Mouse (Mus musculus) hindbrain, embryonic 16.5 days (tissue): ENCODE measurements around the gene Kcnj6. TPM values are rescaled to one million over a fixed set of nuclear protein-coding genes. Genes with fewer than 3 reads are reported as not detected.
A peak's percentile ranks its signal among the peaks of the same experiment; 100 is the strongest.
"Not testable (repeated sequence)": the region's sequence is repeated elsewhere in the genome, so short reads cannot be mapped to it uniquely, and the experiment has no call there.

Experiments used
- ATAC-seq: fragments of 200-750 bp; cut with Nextera tagmentation; 2 replicates; pipeline ENCODE4 v1.8.0; 2017; ENCODE audit warnings: moderate TSS enrichment, moderate library complexity
- H3K27ac ChIP-seq: fragments of 300-500 bp; sonication (generic); 2 replicates; pipeline ENCODE4 v1.5.1; 2014; ENCODE audit warnings: low read depth, mild to moderate bottlenecking, control low read depth, low read length, moderate library complexity
- H3K27me3 ChIP-seq: fragments of 300-500 bp; sonication (generic); replicated peaks from 2 replicates; pipeline ENCODE4 v1.6.1; 2014; ENCODE audit warnings: low read length; ENCODE audit not compliant: control insufficient read depth, insufficient read depth
- H3K36me3 ChIP-seq: fragments of 300-500 bp; sonication (generic); 2 replicates; pipeline ENCODE4 v1.6.1; 2014; ENCODE audit warnings: mild to moderate bottlenecking, low read length, moderate library complexity, mixed read lengths; ENCODE audit not compliant: control insufficient read depth, insufficient read depth
- H3K4me1 ChIP-seq: fragments of 300-500 bp; sonication (generic); 2 replicates; pipeline ENCODE4 v1.6.1; 2014; ENCODE audit warnings: low read depth, low read length; ENCODE audit not compliant: control insufficient read depth, insufficient read depth
- H3K4me2 ChIP-seq: fragments of 300-500 bp; sonication (generic); 2 replicates; pipeline ENCODE4 v1.6.1; 2014; ENCODE audit warnings: mild to moderate bottlenecking, low read length, control low read depth, moderate library complexity
- H3K4me3 ChIP-seq: fragments of 300-500 bp; sonication (generic); 2 replicates; pipeline ENCODE4 v1.5.1; 2014; ENCODE audit warnings: mild to moderate bottlenecking, low read length, control low read depth, moderate library complexity
- H3K9ac ChIP-seq: fragments of 300-500 bp; sonication (generic); 2 replicates; pipeline ENCODE4 v1.6.1; 2014; ENCODE audit warnings: low read depth, mild to moderate bottlenecking, control low read depth, low read length, moderate library complexity
- H3K9me3 ChIP-seq: fragments of 300-500 bp; sonication (generic); 2 replicates; pipeline ENCODE4 v1.6.1; 2014; ENCODE audit warnings: mild to moderate bottlenecking, low read length, moderate library complexity; ENCODE audit not compliant: control insufficient read depth
- WGBS: fragments of 180-500 bp; shearing (Covaris S2); extraction: QIAGEN DNeasy Blood & Tissue Kit; methylation state at CpG from one replicate; pipeline ENCODE4 v1.1.7; 2014; 5-methylcytosine and 5-hydroxymethylcytosine counted together
- polyA plus RNA-seq: library from polyadenylated mRNA; unstranded; fragments of >200 nt; fragmentation: Nextera tagmentation; extraction: Ambion mirVana; gene quantifications from 2 replicates; pipeline ENCODE4 v1.2.1, GENCODE M21; 2015

Gene Kcnj6
- polyA plus RNA-seq, 1 experiment from 2014 or later: 6.2 TPM

GRCm38 (mm10) chr16:94821610-94822009 is 175.9 kb downstream of the Kcnj6 start:
- WGBS: 71% methylated on average over 11 of the region's 11 CpGs
- Histone ChIP-seq H3K9me3 (no peaks in the 10 kb centered on the region), H3K27me3 (no peaks in the 10 kb centered on the region), H3K4me3 (no peak overlapping the region), H3K27ac (no peak overlapping the region), H3K9ac (no peak overlapping the region), H3K4me1 (no peaks in the 10 kb centered on the region; the same call in 1 of the 2 replicates), H3K4me2 (no peak overlapping the region), H3K36me3 (no peaks in the 10 kb centered on the region)
- no peak for ATAC-seq

- H3K9ac ChIP-seq: no peak overlapping the region
- H3K27ac ChIP-seq: no peak overlapping the region
- no peak overlapping the region for H3K4me3 ChIP-seq
- no peaks in the 10 kb centered on the region; the same call in 1 of the 2 replicates for H3K36me3 ChIP-seq
- 25% methylated on average over 6 of the region's 6 CpGs for WGBS
- H3K9me3 ChIP-seq: peaks cover 18% of the 10 kb centered on the region
- peak; percentile 34; the same call in 1 of the 2 replicates for ATAC-seq
- H3K4me2 ChIP-seq: no peak overlapping the region
- H3K27me3 ChIP-seq: no peaks in the 10 kb centered on the region
- H3K4me1 ChIP-seq: no peaks in the 10 kb centered on the region
These were observed 181.1 kb downstream of the Kcnj6 start for GRCm38 (mm10) chr16:94816391-94816790.

GRCm38 (mm10) chr16:94815891-94816290 is 181.6 kb downstream of the Kcnj6 start:
- WGBS: 82% methylated on average over 6 of the region's 6 CpGs
- Histone ChIP-seq H3K36me3 (no peaks in the 10 kb centered on the region; the same call in 1 of the 2 replicates), H3K9ac (no peak overlapping the region), H3K27ac (no peak overlapping the region), H3K4me1 (no peaks in the 10 kb centered on the region), H3K27me3 (no peaks in the 10 kb centered on the region), H3K4me3 (no peak overlapping the region), H3K4me2 (no peak overlapping the region), H3K9me3 (peaks cover 18% of the 10 kb centered on the region)
- ATAC-seq: no peak

- H3K4me1 ChIP-seq, H3K4me3 ChIP-seq, H3K27me3 ChIP-seq, H3K4me2 ChIP-seq, H3K36me3 ChIP-seq, H3K9ac ChIP-seq, H3K27ac ChIP-seq, ATAC-seq: not testable (repeated sequence)
- WGBS: 11% methylated on average over 1 of the region's 1 CpGs
- H3K9me3 ChIP-seq: peaks cover 18% of the 10 kb centered on the region
These were observed 188.2 kb downstream of the Kcnj6 start for GRCm38 (mm10) chr16:94809286-94809685.

GRCm38 (mm10) chr16:94798241-94798640 is 199.3 kb downstream of the Kcnj6 start:
- WGBS: 88% methylated on average over 11 of the region's 12 CpGs
- H3K4me2 ChIP-seq: peak overlapping the region; percentile 10; the same call in 1 of the 2 replicates
- no peak for ATAC-seq

GRCm38 (mm10) chr16:94797366-94797765 is 200.1 kb downstream of the Kcnj6 start:
- no peaks in the 10 kb centered on the region for H3K9me3 ChIP-seq
- H3K27ac ChIP-seq: no peak overlapping the region
- ATAC-seq: no peak
- no peak overlapping the region for H3K4me3 ChIP-seq
- H3K27me3 ChIP-seq: no peaks in the 10 kb centered on the region
- no peaks in the 10 kb centered on the region for H3K36me3 ChIP-seq
- no peak overlapping the region for H3K4me2 ChIP-seq
- WGBS: 73% methylated on average over 6 of the region's 6 CpGs
- H3K4me1 ChIP-seq: no peaks in the 10 kb centered on the region
- H3K9ac ChIP-seq: no peak overlapping the region

More at GRCm38 (mm10) chr16:94798241-94798640, 199.3 kb downstream of the Kcnj6 start:
- Histone ChIP-seq H3K4me1 (no peaks in the 10 kb centered on the region), H3K9me3 (no peaks in the 10 kb centered on the region), H3K27me3 (no peaks in the 10 kb centered on the region), H3K4me3 (no peak overlapping the region), H3K36me3 (no peaks in the 10 kb centered on the region), H3K27ac (no peak overlapping the region), H3K9ac (no peak overlapping the region)

- no peak for ATAC-seq
- H3K27me3 ChIP-seq: no peaks in the 10 kb centered on the region
- no peak overlapping the region for H3K27ac ChIP-seq
- H3K9ac ChIP-seq: no peak overlapping the region
- H3K4me2 ChIP-seq: no peak overlapping the region
- H3K4me3 ChIP-seq: no peak overlapping the region
- H3K36me3 ChIP-seq: no peaks in the 10 kb centered on the region
- 83% methylated on average over 7 of the region's 7 CpGs for WGBS
- no peaks in the 10 kb centered on the region for H3K4me1 ChIP-seq
- H3K9me3 ChIP-seq: no peaks in the 10 kb centered on the region
These were observed 204.5 kb downstream of the Kcnj6 start for GRCm38 (mm10) chr16:94793041-94793440.

- H3K27me3 ChIP-seq: no peaks in the 10 kb centered on the region
These were observed 207.5 kb downstream of the Kcnj6 start for GRCm38 (mm10) chr16:94789958-94790357.

GRCm38 (mm10) chr16:94788716-94789115 is 208.8 kb downstream of the Kcnj6 start:
- ATAC-seq: no peak
- 85% methylated on average over 7 of the region's 7 CpGs for WGBS
- Histone ChIP-seq H3K4me2 (no peak overlapping the region), H3K27me3 (no peaks in the 10 kb centered on the region), H3K4me3 (no peak overlapping the region), H3K27ac (no peak overlapping the region), H3K36me3 (no peaks in the 10 kb centered on the region), H3K9me3 (no peaks in the 10 kb centered on the region), H3K4me1 (no peaks in the 10 kb centered on the region), H3K9ac (no peak overlapping the region)

More at GRCm38 (mm10) chr16:94789958-94790357, 207.5 kb downstream of the Kcnj6 start:
- H3K4me2 ChIP-seq: no peak overlapping the region
- 20% methylated on average over 6 of the region's 6 CpGs for WGBS
- peak; percentile 58; the same call in 1 of the 2 replicates for ATAC-seq
- no peaks in the 10 kb centered on the region for H3K36me3 ChIP-seq
- H3K4me3 ChIP-seq: no peak overlapping the region
- no peaks in the 10 kb centered on the region for H3K4me1 ChIP-seq
- H3K9me3 ChIP-seq: no peaks in the 10 kb centered on the region
- no peak overlapping the region for H3K27ac ChIP-seq
- no peak overlapping the region for H3K9ac ChIP-seq

GRCm38 (mm10) chr16:94788165-94788564 is 209.3 kb downstream of the Kcnj6 start:
- Histone ChIP-seq H3K27ac (no peak overlapping the region), H3K9me3 (no peaks in the 10 kb centered on the region), H3K36me3 (no peaks in the 10 kb centered on the region), H3K4me1 (no peaks in the 10 kb centered on the region), H3K4me3 (no peak overlapping the region), H3K4me2 (no peak overlapping the region), H3K27me3 (no peaks in the 10 kb centered on the region), H3K9ac (no peak overlapping the region)
- peak; percentile 82 for ATAC-seq
- 8% methylated on average over 16 of the region's 16 CpGs for WGBS
